8 mouse cellular contexts compared by ENCODE assay signal in genomic region chr8:105936866-105937475, GRCm38 (mm10). TPM values are rescaled to one million over a fixed set of nuclear protein-coding genes. Genes with fewer than 3 reads are reported as not detected.
DNase-seq lines count a peak whose midpoint lies in the region; ATAC-seq lines count a peak whose summit lies in the region.

No protein-coding gene starts in this region.

- WGBS in hindbrain, embryonic 13.5 days = under 1% methylated on average over 30 of the region's 30 CpGs

- H3K9me3 ChIP-seq in hindbrain, embryonic 13.5 days = no peaks in the 10 kb centered on the region

- peak overlapping the region; percentile 93 for H3K9ac ChIP-seq in hindbrain, embryonic 13.5 days

- H3K27ac ChIP-seq in hindbrain, embryonic 13.5 days = peak overlapping the region; percentile 96

- peak; percentile 89 for ATAC-seq in hindbrain, embryonic 13.5 days (ENCODE audit: low FRiP score)

- H3K36me3 ChIP-seq in hindbrain, embryonic 13.5 days = peaks cover 16% of the 10 kb centered on the region

- DNase-seq in NIH3T3 (ENCODE audit: low read depth) = peak; percentile 90
- DNase-seq in cerebellum, postnatal 10 days = peak; percentile 95 to 96
- DNase-seq in frontal cortex, postnatal 10 days (ENCODE audit: low spot score in 2 of 2) = peak; percentile 82 to 85
- peak; percentile 67 to 73 for DNase-seq in layer of hippocampus, postnatal 25 days (ENCODE audit: extremely low spot score in 1 of 2, low spot score in 1 of 2)
- peak; percentile 92 for DNase-seq in lung, postnatal 25 days (ENCODE audit: low spot score)
- DNase-seq in retina, embryonic 14.5 days (ENCODE audit: low spot score) = peak; percentile 91
- peak; percentile 76 for DNase-seq in thymus, postnatal 4 days

- peak overlapping the region; percentile 93 for H3K4me2 ChIP-seq in hindbrain, embryonic 13.5 days

- no peaks in the 10 kb centered on the region for H3K27me3 ChIP-seq in hindbrain, embryonic 13.5 days

- H3K4me1 ChIP-seq in hindbrain, embryonic 13.5 days (replicated peaks) = peaks cover 18% of the 10 kb centered on the region

- H3K4me3 ChIP-seq in hindbrain, embryonic 13.5 days = peak overlapping the region; percentile 74

RNA-seq across cellular contexts. Expression of gene Psmb10, which starts 1.3 kb away (rescaled TPM):
- 40.3 and 46.9 TPM in 2 replicates for polyA plus RNA-seq in hindbrain, embryonic 13.5 days (2015; fragmentation: Nextera tagmentation; extraction: Ambion mirVana)
- 10 to 100 TPM; 58.6 to 70.6 TPM for total RNA-seq in layer of hippocampus, postnatal 25 days (2021)

RNA-seq across cellular contexts. Expression of gene Ctrl, which starts 3.3 kb away (rescaled TPM):
- polyA plus RNA-seq in hindbrain, embryonic 13.5 days (2015; fragmentation: Nextera tagmentation; extraction: Ambion mirVana) = 2.8 and 4.0 TPM in 2 replicates
- total RNA-seq in layer of hippocampus, postnatal 25 days (2021) = 1 to 10 TPM in 1 of 2 experiments, under 1 TPM in 1; 0.76 to 1.6 TPM

RNA-seq across cellular contexts. Expression of gene Lcat, which starts 6.2 kb away (rescaled TPM):
- 0.90 and 1.0 TPM in 2 replicates for polyA plus RNA-seq in hindbrain, embryonic 13.5 days (2015; fragmentation: Nextera tagmentation; extraction: Ambion mirVana)
- total RNA-seq in layer of hippocampus, postnatal 25 days (2021) = 10 to 100 TPM; 44.9 to 49.5 TPM

RNA-seq across cellular contexts. Expression of gene Slc12a4, which starts 28.9 kb away (rescaled TPM):
- polyA plus RNA-seq in hindbrain, embryonic 13.5 days (2015; fragmentation: Nextera tagmentation; extraction: Ambion mirVana) = 7.9 and 8.9 TPM in 2 replicates
- 10 to 100 TPM; 23.0 to 25.7 TPM for total RNA-seq in layer of hippocampus, postnatal 25 days (2021)

RNA-seq across cellular contexts. Expression of gene Pskh1, which starts 36.7 kb away (rescaled TPM):
- polyA plus RNA-seq in hindbrain, embryonic 13.5 days (2015; fragmentation: Nextera tagmentation; extraction: Ambion mirVana) = 12.4 and 13.1 TPM in 2 replicates
- 1 to 10 TPM; 7.7 to 8.9 TPM for total RNA-seq in layer of hippocampus, postnatal 25 days (2021)

Comparison
In these comparisons a context has a peak if more than half of its experiments do, and no peak if none do; other contexts are left out.
1. Peak in every context shown above with its lines: DNase-seq, ATAC-seq, H3K4me3 ChIP-seq and H3K27ac ChIP-seq.